Mouse (Mus musculus) liver, embryonic 14.5 days (tissue): Measurements from ENCODE around the gene Pak1ip1. TPM values are rescaled to one million over a fixed set of nuclear protein-coding genes. Genes with fewer than 3 reads are reported as not detected.

ENCODE experiments used
- ATAC-seq: fragments of 200-750 bp; cut with Nextera tagmentation; 2 replicates; pipeline ENCODE4 v1.8.0; 2017; ENCODE audit warnings: moderate number of reproducible peaks, mild to moderate bottlenecking, moderate library complexity; ENCODE audit not compliant: insufficient read depth
- DNase-seq, 3 experiments: peaks; one replicate each; pipeline ENCODE4 v3.0.0-alpha.2; 2012 to 2013; ENCODE audit warnings: low read depth in 3 of 3, low spot score in 3 of 3
- H3K27ac ChIP-seq: fragments of 300-500 bp; sonication (generic); 2 replicates; pipeline ENCODE4 v1.5.1; 2014; ENCODE audit warnings: moderate library complexity, mild to moderate bottlenecking, control low read depth, inconsistent platforms
- H3K27me3 ChIP-seq: fragments of 300-500 bp; sonication (generic); 2 replicates; pipeline ENCODE4 v1.6.1; 2014; ENCODE audit warnings: mild to moderate bottlenecking, low read length, moderate library complexity; ENCODE audit not compliant: control insufficient read depth, insufficient read depth
- H3K36me3 ChIP-seq: fragments of 300-500 bp; sonication (generic); replicated peaks from 2 replicates; pipeline ENCODE4 v1.6.1; 2014; ENCODE audit warnings: low read depth; ENCODE audit not compliant: control insufficient read depth, insufficient read depth
- H3K4me1 ChIP-seq, 2 experiments: fragments of 200-500 bp in 1 of 2; fragments of 300-500 bp in 1 of 2; sonication (generic) in 1 of 2; replicated peaks; 2 replicates each; pipeline ENCODE4 v1.6.1; 2012 to 2014; ENCODE audit warnings: antibody characterized with exemption in 1 of 2, inconsistent platforms in 1 of 2, low read length in 1 of 2; ENCODE audit not compliant: control insufficient read depth in 2 of 2, insufficient read depth in 2 of 2
- H3K4me2 ChIP-seq: fragments of 300-500 bp; sonication (generic); 2 replicates; pipeline ENCODE4 v1.6.1; 2014; ENCODE audit warnings: low read depth, mild to moderate bottlenecking, control low read depth, moderate library complexity
- H3K4me3 ChIP-seq, 2 experiments: fragments of 200-500 bp in 1 of 2; fragments of 300-500 bp in 1 of 2; sonication (generic) in 1 of 2; 2 replicates each; pipeline ENCODE4 v1.5.1; 2012 to 2014; ENCODE audit warnings: low read depth in 2 of 2, low read length in 2 of 2, mild to moderate bottlenecking in 2 of 2, control low read depth in 1 of 2, inconsistent platforms in 1 of 2, moderate library complexity in 1 of 2; ENCODE audit not compliant: insufficient read depth in 1 of 2
- H3K9ac ChIP-seq: fragments of 300-500 bp; sonication (generic); replicated peaks from 2 replicates; pipeline ENCODE4 v1.6.1; 2014; ENCODE audit warnings: mild to moderate bottlenecking, control low read depth, moderate library complexity
- H3K9me3 ChIP-seq: fragments of 300-500 bp; sonication (generic); 2 replicates; pipeline ENCODE4 v1.6.1; 2016; ENCODE audit warnings: low read length, mixed read lengths; ENCODE audit not compliant: control insufficient read depth
- CTCF ChIP-seq: IDR thresholded peaks from 2 replicates; pipeline ENCODE4 v1.5.1; 2016; ENCODE audit warnings: antibody characterized with exemption, low read depth, control low read depth
- EP300 ChIP-seq: IDR thresholded peaks from 2 replicates; pipeline ENCODE4 v1.6.1; 2016; ENCODE audit warnings: antibody characterized with exemption, low read depth
- WGBS: fragments of 180-500 bp; shearing (Covaris S2); extraction: QIAGEN DNeasy Blood & Tissue Kit; methylation state at CpG from one replicate; pipeline ENCODE4 v1.1.7; 2014; ENCODE audit not compliant: insufficient replicate concordance; 5-methylcytosine and 5-hydroxymethylcytosine counted together
- polyA plus RNA-seq, 2 experiments: library from polyadenylated mRNA; depleted of rRNA in 1 of 2; stranded (reverse) in 1 of 2; unstranded in 1 of 2; fragments of >200 nt; fragmentation: Nextera tagmentation in 1 of 2; extraction: Ambion mirVana in 1 of 2; gene quantifications; 2 replicates each; pipeline versions ENCODE4 v1.2.1 to v1.2.3; 2012 to 2014

Pak1ip1 gene
- polyA plus RNA-seq, 2 experiments: 51.0 to 60.0 TPM

GRCm38 (mm10) chr13:41015829-41016634, 15.2 kb downstream of the Pak1ip1 start, which contains the start of gene Tmem14c:
Gene Tmem14c, plus strand, starts transcription at chr13:41016292.
- peak; percentile 90 to 91 (median 90) for DNase-seq
- H3K27me3 ChIP-seq: no peaks in the 10 kb centered on the region
- H3K27ac ChIP-seq: peak within 1 kb of the TSS; percentile 93
- H3K9ac ChIP-seq: peak within 1 kb of the TSS; percentile 81
- TF ChIP-seq EP300 (no peak; the same call in 1 of the 2 replicates), CTCF (no peak; the same call in 1 of the 2 replicates)
- peak within 1 kb of the TSS; percentile 92 for H3K4me2 ChIP-seq
- H3K4me1 ChIP-seq: peaks cover 19 to 48% of the 10 kb centered on the region in 2 experiments
- H3K4me3 ChIP-seq: peak within 1 kb of the TSS; percentile 70 to 99
- no peaks in the 10 kb centered on the region for H3K9me3 ChIP-seq
- H3K36me3 ChIP-seq: peaks cover 63% of the 10 kb centered on the region
- peak; percentile 76 for ATAC-seq
- WGBS: under 1% methylated on average over 43 of the region's 43 CpGs

GRCm38 (mm10) chr13:41016797-41017405, 16.1 kb downstream of the Pak1ip1 start:
- Histone ChIP-seq H3K9ac (peak overlapping the region; percentile 81), H3K27ac (peak overlapping the region; percentile 93), H3K4me3 (peak overlapping the region; percentile 70 to 99), H3K9me3 (no peaks in the 10 kb centered on the region), H3K27me3 (no peaks in the 10 kb centered on the region), H3K4me2 (peak overlapping the region; percentile 92), H3K4me1 (peaks cover 23 to 52% of the 10 kb centered on the region in 2 experiments), H3K36me3 (peaks cover 63% of the 10 kb centered on the region)
- no peak for TF ChIP-seq EP300
- no peak for TF ChIP-seq CTCF
- WGBS: 8% methylated on average over 12 of the region's 12 CpGs
- DNase-seq (peak in 1 of 3 experiments; percentile 33), ATAC-seq (no peak)

GRCm38 (mm10) chr13:41017832-41018231, 17.0 kb downstream of the Pak1ip1 start:
- Histone ChIP-seq H3K27ac (peak overlapping the region; percentile 93), H3K9me3 (no peaks in the 10 kb centered on the region), H3K4me3 (peak overlapping the region; percentile 70 to 99), H3K4me2 (peak overlapping the region; percentile 92), H3K27me3 (no peaks in the 10 kb centered on the region), H3K9ac (peak overlapping the region; percentile 81), H3K36me3 (peaks cover 63% of the 10 kb centered on the region), H3K4me1 (peaks cover 23 to 54% of the 10 kb centered on the region in 2 experiments)
- TF ChIP-seq CTCF: no peak
- peak; percentile 96 for TF ChIP-seq EP300
- DNase-seq (peak; percentile 83 to 85 (median 84)), ATAC-seq (peak; percentile 82)
- WGBS: 20% methylated on average over 4 of the region's 4 CpGs

GRCm38 (mm10) chr13:41018236-41018635, 17.4 kb downstream of the Pak1ip1 start:
- peak overlapping the region; percentile 70 to 99 for H3K4me3 ChIP-seq
- peaks cover 25 to 50% of the 10 kb centered on the region in 2 experiments for H3K4me1 ChIP-seq
- 33% methylated on average over 9 of the region's 9 CpGs for WGBS
- peak overlapping the region; percentile 93 for H3K27ac ChIP-seq
- no peak for DNase-seq
- H3K36me3 ChIP-seq: peaks cover 63% of the 10 kb centered on the region
- peak overlapping the region; percentile 81 for H3K9ac ChIP-seq
- no peak for TF ChIP-seq EP300
- no peak for TF ChIP-seq CTCF
- H3K9me3 ChIP-seq: no peaks in the 10 kb centered on the region
- H3K27me3 ChIP-seq: no peaks in the 10 kb centered on the region
- ATAC-seq: no peak
- H3K4me2 ChIP-seq: peak overlapping the region; percentile 92
